Mouse (Mus musculus) kidney, postnatal 0 days (tissue): ENCODE measurements around the gene Trpm3. TPM values are rescaled to one million over a fixed set of nuclear protein-coding genes. Genes with fewer than 3 reads are reported as not detected.

Experiments used
- ATAC-seq: fragments of 200-750 bp; cut with Nextera tagmentation; replicated peaks from 2 replicates; pipeline ENCODE4 v1.8.0; 2017; ENCODE audit warnings: low read depth, moderate number of reproducible peaks, moderate TSS enrichment, moderate library complexity; ENCODE audit not compliant: low FRiP score
- DNase-seq: peaks from one replicate; pipeline ENCODE4 v3.0.0-alpha.2; 2016; ENCODE audit warnings: low spot score
- H3K27ac ChIP-seq: fragments of 300-500 bp; sonication (generic); 2 replicates; pipeline ENCODE4 v1.5.1; 2014; ENCODE audit warnings: mild to moderate bottlenecking
- H3K27me3 ChIP-seq: fragments of 300-500 bp; sonication (generic); 2 replicates; pipeline ENCODE4 v1.6.1; 2014; ENCODE audit warnings: low read length, mixed read lengths; ENCODE audit not compliant: insufficient read depth
- H3K36me3 ChIP-seq: fragments of 300-500 bp; sonication (generic); 2 replicates; pipeline ENCODE4 v1.6.1; 2014; ENCODE audit warnings: low read length, mixed read lengths; ENCODE audit not compliant: insufficient read depth
- H3K4me1 ChIP-seq: fragments of 300-500 bp; sonication (generic); replicated peaks from 2 replicates; pipeline ENCODE4 v1.6.1; 2014; ENCODE audit warnings: antibody characterized with exemption, low read length, mixed read lengths; ENCODE audit not compliant: insufficient read depth
- H3K4me2 ChIP-seq: fragments of 300-500 bp; sonication (generic); 2 replicates; pipeline ENCODE4 v1.6.1; 2014; ENCODE audit warnings: mild to moderate bottlenecking, low read length, moderate library complexity, mixed read lengths
- H3K4me3 ChIP-seq: fragments of 300-500 bp; sonication (generic); replicated peaks from 2 replicates; pipeline ENCODE4 v1.5.1; 2014; ENCODE audit warnings: low read depth, low read length
- H3K9ac ChIP-seq: fragments of 300-500 bp; sonication (generic); 2 replicates; pipeline ENCODE4 v1.6.1; 2014; ENCODE audit warnings: low read depth, low read length
- H3K9me3 ChIP-seq: fragments of 300-500 bp; sonication (generic); replicated peaks from 2 replicates; pipeline ENCODE4 v1.6.1; 2016; ENCODE audit warnings: low read length, inconsistent platforms, mixed read lengths
- CTCF ChIP-seq: IDR thresholded peaks from 2 replicates; pipeline ENCODE4 v1.5.1; 2016; ENCODE audit warnings: antibody characterized with exemption, low read depth, mild to moderate bottlenecking, moderate library complexity
- WGBS: fragments of 180-500 bp; shearing (Covaris S2); extraction: QIAGEN DNeasy Blood & Tissue Kit; methylation state at CpG from one replicate; pipeline ENCODE4 v1.1.7; 2014; 5-methylcytosine and 5-hydroxymethylcytosine counted together
- polyA plus RNA-seq: library from polyadenylated mRNA; unstranded; fragments of >200 nt; fragmentation: Nextera tagmentation; extraction: Ambion mirVana; gene quantifications from 2 replicates; pipeline ENCODE4 v1.2.1, GENCODE M21; 2015

The Trpm3 gene
- polyA plus RNA-seq, 1 experiment from 2014 or later: 2.1 TPM

DNA sequence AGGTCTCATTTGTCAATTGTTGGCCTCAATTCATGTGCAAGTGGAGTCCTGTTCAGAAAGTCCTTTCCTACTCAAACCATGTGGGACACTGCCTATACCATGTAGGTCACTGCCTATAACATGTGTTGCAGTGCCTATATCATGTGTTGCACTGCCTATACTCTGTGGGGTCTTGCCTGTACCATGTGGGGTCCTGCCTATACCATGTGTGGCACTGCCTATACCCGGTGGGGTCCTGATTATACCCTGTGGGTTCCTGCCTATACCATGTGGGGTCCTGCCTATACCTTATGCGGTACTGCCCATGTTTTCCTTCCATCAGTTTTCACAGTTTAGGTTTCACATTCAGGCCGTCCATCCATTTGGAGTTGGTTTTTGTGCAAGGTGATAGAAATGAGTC lies 197.4 kb downstream of the Trpm3 start:
- no peaks in the 10 kb centered on the region for H3K27me3 ChIP-seq
- H3K9ac ChIP-seq: no peak overlapping the region
- ATAC-seq (no peak), DNase-seq (no peak)
- H3K4me3 ChIP-seq: no peak overlapping the region
- no peak overlapping the region for H3K27ac ChIP-seq
- H3K9me3 ChIP-seq: no peaks in the 10 kb centered on the region
- no peak overlapping the region for H3K4me2 ChIP-seq
- H3K36me3 ChIP-seq: no peaks in the 10 kb centered on the region
- H3K4me1 ChIP-seq: no peaks in the 10 kb centered on the region
- TF ChIP-seq CTCF: no peak
- 80% methylated on average over 3 of the region's 3 CpGs for WGBS

- no peaks in the 10 kb centered on the region for H3K36me3 ChIP-seq
These were observed 198.6 kb downstream of the Trpm3 start for GRCm38 (mm10) chr19:22337468-22337867.

DNA sequence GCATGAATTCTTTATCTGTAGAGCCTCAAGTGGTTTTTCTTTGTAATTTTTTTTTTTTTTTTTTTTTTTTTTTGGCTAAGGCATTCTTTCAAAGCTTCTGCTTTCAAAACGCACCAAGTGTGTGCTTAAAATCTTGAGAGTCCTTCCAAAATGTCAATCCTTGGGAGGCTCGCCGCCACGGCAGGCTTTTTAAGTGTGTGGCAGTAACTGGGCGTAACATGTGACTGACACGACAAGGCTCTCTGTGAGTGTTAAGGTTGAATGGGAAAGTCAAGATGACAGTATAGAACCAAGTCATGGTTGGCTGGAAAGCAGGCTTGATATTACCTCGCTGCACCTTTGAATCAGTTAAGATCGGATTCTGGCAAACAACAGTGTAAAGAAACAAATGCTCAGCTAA lies 200.1 kb downstream of the Trpm3 start:
- no peak overlapping the region for H3K4me3 ChIP-seq
- H3K9ac ChIP-seq: no peak overlapping the region
- TF ChIP-seq CTCF: no peak
- WGBS: 67% methylated on average over 8 of the region's 8 CpGs
- H3K27ac ChIP-seq: no peak overlapping the region
- no peak for DNase-seq
- H3K4me2 ChIP-seq: no peak overlapping the region
- no peak for ATAC-seq
- H3K9me3 ChIP-seq: no peaks in the 10 kb centered on the region
- no peaks in the 10 kb centered on the region for H3K36me3 ChIP-seq
- no peaks in the 10 kb centered on the region for H3K27me3 ChIP-seq
- no peaks in the 10 kb centered on the region for H3K4me1 ChIP-seq

More at GRCm38 (mm10) chr19:22337468-22337867, 198.6 kb downstream of the Trpm3 start:
- Histone ChIP-seq H3K4me3 (no peak overlapping the region), H3K4me1 (no peaks in the 10 kb centered on the region), H3K27ac (no peak overlapping the region), H3K27me3 (no peaks in the 10 kb centered on the region), H3K9ac (no peak overlapping the region), H3K4me2 (no peak overlapping the region), H3K9me3 (no peaks in the 10 kb centered on the region)
- peak; percentile 99 for TF ChIP-seq CTCF
- DNase-seq: peak; percentile 91
- no peak for ATAC-seq
- 14% methylated on average over 5 of the region's 5 CpGs for WGBS

GRCm38 (mm10) chr19:22354037-22354541 lies 215.2 kb downstream of the Trpm3 start:
- peak; percentile 66; the same call in 1 of the 2 replicates for ATAC-seq
- no peaks in the 10 kb centered on the region for H3K9me3 ChIP-seq
- no peak for TF ChIP-seq CTCF
- H3K4me1 ChIP-seq: no peaks in the 10 kb centered on the region
- no peak overlapping the region for H3K4me2 ChIP-seq
- 44% methylated on average over 14 of the region's 14 CpGs for WGBS
- no peak overlapping the region for H3K4me3 ChIP-seq
- H3K27ac ChIP-seq: no peak overlapping the region
- no peaks in the 10 kb centered on the region for H3K27me3 ChIP-seq
- H3K36me3 ChIP-seq: no peaks in the 10 kb centered on the region
- H3K9ac ChIP-seq: no peak overlapping the region
- peak; percentile 17 for DNase-seq

- TF ChIP-seq CTCF: no peak
- Histone ChIP-seq H3K9me3 (no peaks in the 10 kb centered on the region), H3K4me2 (no peak overlapping the region), H3K27me3 (no peaks in the 10 kb centered on the region), H3K9ac (no peak overlapping the region), H3K27ac (no peak overlapping the region), H3K4me1 (no peaks in the 10 kb centered on the region), H3K4me3 (no peak overlapping the region), H3K36me3 (no peaks in the 10 kb centered on the region)
- WGBS: 77% methylated on average over 3 of the region's 3 CpGs
- DNase-seq (peak; percentile 23), ATAC-seq (no peak)
These were observed 248.0 kb downstream of the Trpm3 start for GRCm38 (mm10) chr19:22386890-22387289.

- Histone ChIP-seq H3K27me3 (no peaks in the 10 kb centered on the region), H3K27ac (no peak overlapping the region), H3K4me2 (no peak overlapping the region), H3K36me3 (no peaks in the 10 kb centered on the region), H3K9ac (no peak overlapping the region), H3K9me3 (no peaks in the 10 kb centered on the region), H3K4me3 (no peak overlapping the region), H3K4me1 (no peaks in the 10 kb centered on the region)
- no peak for DNase-seq
- TF ChIP-seq CTCF: no peak
- 80% methylated on average over 1 of the region's 1 CpGs for WGBS
- no peak for ATAC-seq
These were observed 255.9 kb downstream of the Trpm3 start for GRCm38 (mm10) chr19:22394700-22395099.

GRCm38 (mm10) chr19:22404049-22404448 lies 265.2 kb downstream of the Trpm3 start:
- Histone ChIP-seq H3K4me3 (no peak overlapping the region), H3K4me1 (no peaks in the 10 kb centered on the region), H3K9ac (no peak overlapping the region), H3K36me3 (no peaks in the 10 kb centered on the region), H3K9me3 (no peaks in the 10 kb centered on the region), H3K27ac (no peak overlapping the region), H3K4me2 (no peak overlapping the region), H3K27me3 (no peaks in the 10 kb centered on the region)
- WGBS: 84% methylated on average over 3 of the region's 3 CpGs
- ATAC-seq (no peak), DNase-seq (no peak)
- TF ChIP-seq CTCF: no peak
